Mouse (Mus musculus) heart, embryonic 12.5 days (tissue): Measurements from ENCODE around the gene Aco1. TPM values are rescaled to one million over a fixed set of nuclear protein-coding genes. Genes with fewer than 3 reads are reported as not detected.

Source experiments
- ATAC-seq: fragments of 200-750 bp; cut with Nextera tagmentation; 2 replicates; pipeline ENCODE4 v1.8.0; 2017; ENCODE audit warnings: moderate TSS enrichment, moderate library complexity; ENCODE audit not compliant: insufficient number of reproducible peaks, low FRiP score
- H3K27ac ChIP-seq: fragments of 300-500 bp; sonication (generic); 2 replicates; pipeline ENCODE4 v1.5.1; 2016; ENCODE audit warnings: mild to moderate bottlenecking, moderate library complexity; ENCODE audit not compliant: poor library complexity, severe bottlenecking
- H3K27me3 ChIP-seq: fragments of 300-500 bp; sonication (generic); replicated peaks from 2 replicates; pipeline ENCODE4 v1.6.1; 2016; ENCODE audit warnings: mild to moderate bottlenecking, moderate library complexity
- H3K36me3 ChIP-seq: fragments of 300-500 bp; sonication (generic); 2 replicates; pipeline ENCODE4 v1.6.1; 2016; ENCODE audit warnings: mild to moderate bottlenecking, moderate library complexity
- H3K4me1 ChIP-seq: fragments of 300-500 bp; sonication (generic); replicated peaks from 2 replicates; pipeline ENCODE4 v1.6.1; 2016; ENCODE audit warnings: mild to moderate bottlenecking
- H3K4me2 ChIP-seq: fragments of 300-500 bp; sonication (generic); 2 replicates; pipeline ENCODE4 v1.6.1; 2016; ENCODE audit warnings: mild to moderate bottlenecking, moderate library complexity
- H3K4me3 ChIP-seq: fragments of 300-500 bp; sonication (generic); 2 replicates; pipeline ENCODE4 v1.5.1; 2016; ENCODE audit warnings: mild to moderate bottlenecking
- H3K9ac ChIP-seq: fragments of 300-500 bp; sonication (generic); 2 replicates; pipeline ENCODE4 v1.6.1; 2016; ENCODE audit warnings: mild to moderate bottlenecking, moderate library complexity
- H3K9me3 ChIP-seq: fragments of 300-500 bp; sonication (generic); replicated peaks from 2 replicates; pipeline ENCODE4 v1.6.1; 2016; ENCODE audit warnings: mild to moderate bottlenecking, moderate library complexity
- WGBS: fragments of 180-500 bp; shearing (Covaris S2); methylation state at CpG from one replicate; pipeline ENCODE4 v1.1.7; 2016; 5-methylcytosine and 5-hydroxymethylcytosine counted together
- polyA plus RNA-seq: library from polyadenylated mRNA; unstranded; fragments of >200 nt; fragmentation: Nextera tagmentation; extraction: Ambion mirVana; gene quantifications from 2 replicates; pipeline ENCODE4 v1.2.1, GENCODE M21; 2016

The Aco1 gene
- polyA plus RNA-seq, 1 experiment from 2014 or later = 33.1 TPM

- Histone ChIP-seq H3K4me1 (no peaks in the 10 kb centered on the region), H3K27ac (no peak overlapping the region), H3K4me3 (no peak overlapping the region), H3K36me3 (peaks cover 85% of the 10 kb centered on the region), H3K27me3 (no peaks in the 10 kb centered on the region), H3K4me2 (no peak overlapping the region), H3K9ac (no peak overlapping the region), H3K9me3 (no peaks in the 10 kb centered on the region)
- WGBS = 83% methylated on average over 6 of the region's 6 CpGs
- ATAC-seq = no peak
These were observed 40.9 kb downstream of the Aco1 start for GRCm38 (mm10) chr4:40183781-40184180.

- H3K4me3 ChIP-seq = no peak overlapping the region
- H3K27me3 ChIP-seq = no peaks in the 10 kb centered on the region
- no peak overlapping the region for H3K27ac ChIP-seq
- no peak overlapping the region for H3K4me2 ChIP-seq
- H3K9me3 ChIP-seq = no peaks in the 10 kb centered on the region
- peaks cover 90% of the 10 kb centered on the region for H3K36me3 ChIP-seq
- no peak overlapping the region for H3K9ac ChIP-seq
- H3K4me1 ChIP-seq = no peaks in the 10 kb centered on the region
- no peak for ATAC-seq
- 82% methylated on average over 5 of the region's 5 CpGs for WGBS
These were observed 41.6 kb downstream of the Aco1 start for GRCm38 (mm10) chr4:40184470-40184869.

- Histone ChIP-seq H3K36me3 (peaks cover 83% of the 10 kb centered on the region), H3K4me1 (0 out of 2 replicates have a peak, but pooled peaks cover 11% of the 10 kb centered on the region), H3K27me3 (no peaks in the 10 kb centered on the region), H3K9ac (no peak overlapping the region), H3K4me3 (no peak overlapping the region), H3K27ac (no peak overlapping the region), H3K9me3 (no peaks in the 10 kb centered on the region), H3K4me2 (no peak overlapping the region)
- ATAC-seq = no peak
- WGBS = 85% methylated on average over 7 of the region's 7 CpGs
These were observed 45.1 kb downstream of the Aco1 start for GRCm38 (mm10) chr4:40187956-40188355.

GRCm38 (mm10) chr4:40192246-40192645 lies 49.4 kb downstream of the Aco1 start:
- no peak overlapping the region for H3K27ac ChIP-seq
- peaks cover 76% of the 10 kb centered on the region for H3K36me3 ChIP-seq
- no peak overlapping the region for H3K9ac ChIP-seq
- no peak overlapping the region for H3K4me2 ChIP-seq
- H3K27me3 ChIP-seq = no peaks in the 10 kb centered on the region
- ATAC-seq = no peak
- H3K4me1 ChIP-seq = 0 out of 2 replicates have a peak, but pooled peaks cover 11% of the 10 kb centered on the region
- no peak overlapping the region for H3K4me3 ChIP-seq
- 51% methylated on average over 2 of the region's 2 CpGs for WGBS
- H3K9me3 ChIP-seq = no peaks in the 10 kb centered on the region

GRCm38 (mm10) chr4:40193461-40193860 lies 50.6 kb downstream of the Aco1 start:
- Histone ChIP-seq H3K4me1 (0 out of 2 replicates have a peak, but pooled peaks cover 11% of the 10 kb centered on the region), H3K9ac (no peak overlapping the region), H3K4me3 (no peak overlapping the region), H3K27me3 (no peaks in the 10 kb centered on the region), H3K27ac (no peak overlapping the region), H3K4me2 (no peak overlapping the region), H3K9me3 (no peaks in the 10 kb centered on the region), H3K36me3 (peaks cover 76% of the 10 kb centered on the region)
- no peak for ATAC-seq
- WGBS = 64% methylated on average over 9 of the region's 9 CpGs

- Histone ChIP-seq H3K27ac (no peak overlapping the region), H3K27me3 (no peaks in the 10 kb centered on the region), H3K4me1 (0 out of 2 replicates have a peak, but pooled peaks cover 11% of the 10 kb centered on the region), H3K9ac (no peak overlapping the region), H3K36me3 (peaks cover 70% of the 10 kb centered on the region), H3K4me3 (no peak overlapping the region), H3K4me2 (no peak overlapping the region), H3K9me3 (no peaks in the 10 kb centered on the region)
- WGBS = 75% methylated on average over 2 of the region's 2 CpGs
- no peak for ATAC-seq
These were observed 52.5 kb downstream of the Aco1 start for GRCm38 (mm10) chr4:40195336-40195735.

- H3K9me3 ChIP-seq = no peaks in the 10 kb centered on the region
- H3K4me1 ChIP-seq = no peaks in the 10 kb centered on the region
- H3K27me3 ChIP-seq = no peaks in the 10 kb centered on the region
- H3K9ac ChIP-seq = no peak overlapping the region
- no peak for ATAC-seq
- 90% methylated on average over 6 of the region's 6 CpGs for WGBS
- no peak overlapping the region for H3K27ac ChIP-seq
- peaks cover 55% of the 10 kb centered on the region for H3K36me3 ChIP-seq
- H3K4me2 ChIP-seq = no peak overlapping the region
- no peak overlapping the region for H3K4me3 ChIP-seq
These were observed 59.3 kb downstream of the Aco1 start for GRCm38 (mm10) chr4:40202205-40202604.

- no peak for ATAC-seq
- H3K27ac ChIP-seq = no peak overlapping the region
- 83% methylated on average over 3 of the region's 3 CpGs for WGBS
- H3K4me3 ChIP-seq = no peak overlapping the region
- H3K36me3 ChIP-seq = peaks cover 44% of the 10 kb centered on the region
- H3K9me3 ChIP-seq = no peaks in the 10 kb centered on the region
- H3K27me3 ChIP-seq = no peaks in the 10 kb centered on the region
- no peak overlapping the region for H3K4me2 ChIP-seq
- 0 out of 2 replicates have a peak, but pooled peaks cover 3% of the 10 kb centered on the region for H3K4me1 ChIP-seq
- no peak overlapping the region for H3K9ac ChIP-seq
These were observed 61.5 kb downstream of the Aco1 start for GRCm38 (mm10) chr4:40204374-40204773.

- no peak overlapping the region for H3K27ac ChIP-seq
- no peak overlapping the region for H3K4me2 ChIP-seq
- H3K36me3 ChIP-seq = peaks cover 44% of the 10 kb centered on the region
- no peaks in the 10 kb centered on the region for H3K27me3 ChIP-seq
- ATAC-seq = no peak
- no peak overlapping the region for H3K9ac ChIP-seq
- no peaks in the 10 kb centered on the region for H3K9me3 ChIP-seq
- 0 out of 2 replicates have a peak, but pooled peaks cover 3% of the 10 kb centered on the region for H3K4me1 ChIP-seq
- 87% methylated on average over 22 of the region's 22 CpGs for WGBS
- H3K4me3 ChIP-seq = no peak overlapping the region
These were observed 62.5 kb downstream of the Aco1 start for GRCm38 (mm10) chr4:40205231-40205903.

- no peak for ATAC-seq
- Histone ChIP-seq H3K27me3 (no peaks in the 10 kb centered on the region), H3K4me1 (0 out of 2 replicates have a peak, but pooled peaks cover 3% of the 10 kb centered on the region), H3K9me3 (no peaks in the 10 kb centered on the region), H3K36me3 (peaks cover 38% of the 10 kb centered on the region), H3K27ac (no peak overlapping the region), H3K4me2 (no peak overlapping the region), H3K4me3 (no peak overlapping the region), H3K9ac (no peak overlapping the region)
- 76% methylated on average over 5 of the region's 5 CpGs for WGBS
These were observed 64.8 kb downstream of the Aco1 start for GRCm38 (mm10) chr4:40207701-40208100.

GRCm38 (mm10) chr4:40212177-40212576 lies 69.3 kb downstream of the Aco1 start:
- H3K27me3 ChIP-seq = no peaks in the 10 kb centered on the region
- 75% methylated on average over 6 of the region's 6 CpGs for WGBS
- H3K9me3 ChIP-seq = no peaks in the 10 kb centered on the region
- no peak overlapping the region for H3K4me2 ChIP-seq
- no peak overlapping the region for H3K27ac ChIP-seq
- H3K9ac ChIP-seq = no peak overlapping the region
- no peak for ATAC-seq
- H3K4me1 ChIP-seq = 0 out of 2 replicates have a peak, but pooled peaks cover 3% of the 10 kb centered on the region
- H3K4me3 ChIP-seq = no peak overlapping the region
- peaks cover 18% of the 10 kb centered on the region for H3K36me3 ChIP-seq

- H3K4me1 ChIP-seq = peaks cover 12% of the 10 kb centered on the region
- H3K27ac ChIP-seq = no peak overlapping the region
- no peaks in the 10 kb centered on the region for H3K9me3 ChIP-seq
- ATAC-seq = no peak
- H3K36me3 ChIP-seq = peaks cover 8% of the 10 kb centered on the region; the same call in 1 of the 2 replicates
- peaks cover 14% of the 10 kb centered on the region for H3K27me3 ChIP-seq
- WGBS = 55% methylated on average over 3 of the region's 3 CpGs
- no peak overlapping the region for H3K9ac ChIP-seq
- H3K4me3 ChIP-seq = no peak overlapping the region
- no peak overlapping the region for H3K4me2 ChIP-seq
These were observed 75.0 kb downstream of the Aco1 start for GRCm38 (mm10) chr4:40217910-40218309.
